Mouse (Mus musculus) MEL (cell line): ENCODE data around the gene Tcte2. TPM values are rescaled to one million over a fixed set of nuclear protein-coding genes. Genes with fewer than 3 reads are reported as not detected.

Experiments
- DNase-seq: peaks from one replicate; pipeline ENCODE4 v3.0.0; 2011; ENCODE audit warnings: low read depth, low spot score
- H3K27ac ChIP-seq: 2 replicates; pipeline ENCODE4 v1.5.1; 2012; ENCODE audit warnings: low read depth, mild to moderate bottlenecking, control low read depth, low read length, moderate library complexity; ENCODE audit not compliant: control insufficient read depth
- H3K27me3 ChIP-seq, 2 experiments: fragments of 150-350 bp in 1 of 2; sonication (generic) in 1 of 2; 2 replicates each; pipeline ENCODE4 v1.6.1; 2012; ENCODE audit warnings: low read length in 2 of 2, mild to moderate bottlenecking in 2 of 2, improper control_type of control experiment in 1 of 2, moderate library complexity in 1 of 2; ENCODE audit not compliant: insufficient read depth in 2 of 2, control insufficient read depth in 1 of 2
- H3K36me3 ChIP-seq, 2 experiments: 2 replicates each; pipeline ENCODE4 v1.6.1; 2012 to 2014; ENCODE audit warnings: low read length in 2 of 2, improper control_type of control experiment in 1 of 2, inconsistent platforms in 1 of 2, mild to moderate bottlenecking in 1 of 2; ENCODE audit not compliant: insufficient read depth in 2 of 2, control insufficient read depth in 1 of 2
- H3K4me1 ChIP-seq, 2 experiments: fragments of 150-350 bp in 1 of 2; sonication (generic) in 1 of 2; 2 replicates each; pipeline ENCODE4 v1.6.1; 2012; ENCODE audit warnings: low read length in 2 of 2, improper control_type of control experiment in 1 of 2, mild to moderate bottlenecking in 1 of 2; ENCODE audit not compliant: insufficient read depth in 2 of 2, control insufficient read depth in 1 of 2
- H3K4me3 ChIP-seq, 2 experiments: fragments of 150-350 bp in 1 of 2; sonication (generic) in 1 of 2; 2 replicates each; pipeline ENCODE4 v1.5.1; 2012; ENCODE audit warnings: low read depth in 2 of 2, low read length in 2 of 2, mild to moderate bottlenecking in 2 of 2, moderate library complexity in 2 of 2, control low read depth in 1 of 2, improper control_type of control experiment in 1 of 2; ENCODE audit not compliant: control insufficient read depth in 1 of 2, insufficient read depth in 1 of 2
- H3K79me2 ChIP-seq: 2 replicates; pipeline ENCODE4 v1.6.1; 2012; ENCODE audit warnings: mild to moderate bottlenecking, low read length, moderate library complexity; ENCODE audit not compliant: control insufficient read depth, poor library complexity, insufficient read depth
- H3K9ac ChIP-seq: 2 replicates; pipeline ENCODE4 v1.6.1; 2012; ENCODE audit warnings: low read depth, mild to moderate bottlenecking, control low read depth, low read length, moderate library complexity; ENCODE audit not compliant: control insufficient read depth, poor library complexity, severe bottlenecking
- H3K9me3 ChIP-seq: fragments of 150-350 bp; sonication (generic); replicated peaks from 2 replicates; pipeline ENCODE4 v1.6.1; 2012; ENCODE audit warnings: mild to moderate bottlenecking, low read length, improper control_type of control experiment, moderate library complexity; ENCODE audit not compliant: insufficient read depth
- BHLHE40 ChIP-seq: IDR thresholded peaks from 2 replicates; pipeline ENCODE4 v1.6.1; 2012; ENCODE audit warnings: low read depth, mild to moderate bottlenecking, inconsistent platforms, low read length, improper control_type of control experiment, borderline replicate concordance
- CHD1 ChIP-seq: IDR thresholded peaks from 2 replicates; pipeline ENCODE4 v1.6.1; 2012; ENCODE audit warnings: low read depth, mild to moderate bottlenecking, inconsistent platforms, low read length, improper control_type of control experiment
- CHD2 ChIP-seq: IDR thresholded peaks from 2 replicates; pipeline ENCODE4 v1.6.1; 2011; ENCODE audit warnings: low read length, improper control_type of control experiment
- CTCF ChIP-seq, 3 experiments: IDR thresholded peaks in 2 of 3; conservative IDR thresholded peaks in 1 of 3; 2 replicates each; pipeline ENCODE4 v1.5.1; 2011 to 2012; ENCODE audit warnings: low read length in 3 of 3, low read depth in 2 of 3, mild to moderate bottlenecking in 2 of 3, improper control_type of control experiment in 1 of 3, inconsistent platforms in 1 of 3, mixed read lengths in 1 of 3, moderate library complexity in 1 of 3; ENCODE audit not compliant: control insufficient read depth in 1 of 3, insufficient read depth in 1 of 3, poor library complexity in 1 of 3, severe bottlenecking in 1 of 3
- ELF1 ChIP-seq: IDR thresholded peaks from 2 replicates; pipeline ENCODE4 v1.6.1; 2014; ENCODE audit warnings: low read depth, mild to moderate bottlenecking, inconsistent platforms, low read length, improper control_type of control experiment, moderate library complexity
- GABPA ChIP-seq: IDR thresholded peaks from 2 replicates; pipeline ENCODE4 v1.6.1; 2012; ENCODE audit warnings: low read depth, mild to moderate bottlenecking, inconsistent platforms, low read length, improper control_type of control experiment, moderate library complexity
- HCFC1 ChIP-seq: IDR thresholded peaks from 2 replicates; pipeline ENCODE4 v1.6.1; 2012; ENCODE audit warnings: low read depth, mild to moderate bottlenecking, inconsistent platforms, low read length, improper control_type of control experiment, moderate library complexity
- JUND ChIP-seq: IDR thresholded peaks from 2 replicates; pipeline ENCODE4 v1.6.1; 2011; ENCODE audit warnings: low read depth, mild to moderate bottlenecking, improper control_type of control experiment, low read length
- KAT2A ChIP-seq: conservative IDR thresholded peaks from 2 replicates; pipeline ENCODE4 v1.6.1; 2012; ENCODE audit warnings: low read depth, low read length, improper control_type of control experiment, inconsistent platforms
- MAX ChIP-seq: IDR thresholded peaks from 2 replicates; pipeline ENCODE4 v1.6.1; 2011; ENCODE audit warnings: low read length, improper control_type of control experiment
- MAZ ChIP-seq: IDR thresholded peaks from 2 replicates; pipeline ENCODE4 v1.6.1; 2012; ENCODE audit warnings: low read depth, mild to moderate bottlenecking, inconsistent platforms, low read length, improper control_type of control experiment
- MEF2A ChIP-seq: IDR thresholded peaks from 2 replicates; pipeline ENCODE4 v1.6.1; 2014; ENCODE audit warnings: low read depth, mild to moderate bottlenecking, inconsistent platforms, low read length, improper control_type of control experiment; ENCODE audit not compliant: poor library complexity, insufficient replicate concordance, severe bottlenecking; ENCODE audit errors: extremely low read depth
- MXI1 ChIP-seq: IDR thresholded peaks from 2 replicates; pipeline ENCODE4 v1.6.1; 2011; ENCODE audit warnings: mild to moderate bottlenecking, low read depth, low read length, improper control_type of control experiment
- MYB ChIP-seq: IDR thresholded peaks from 2 replicates; pipeline ENCODE4 v1.6.1; 2011; ENCODE audit warnings: mild to moderate bottlenecking, low read depth, low read length, improper control_type of control experiment
- MYC ChIP-seq: IDR thresholded peaks from 2 replicates; pipeline ENCODE4 v1.6.1; 2011; ENCODE audit warnings: low read depth, mild to moderate bottlenecking, low read length, improper control_type of control experiment, moderate library complexity
- NELFE ChIP-seq: IDR thresholded peaks from 2 replicates; pipeline ENCODE4 v1.6.1; 2011; ENCODE audit warnings: low read depth, low read length, improper control_type of control experiment
- NRF1 ChIP-seq: IDR thresholded peaks from 2 replicates; pipeline ENCODE4 v1.6.1; 2014; ENCODE audit warnings: low read depth, mild to moderate bottlenecking, inconsistent platforms, low read length, improper control_type of control experiment, moderate library complexity; ENCODE audit not compliant: poor library complexity, insufficient read depth, severe bottlenecking
- POLR2AphosphoS2 ChIP-seq: IDR thresholded peaks from 2 replicates; pipeline ENCODE4 v1.6.1; 2011; ENCODE audit warnings: low read length, improper control_type of control experiment
- POLR2AphosphoS5 ChIP-seq: IDR thresholded peaks from 2 replicates; pipeline ENCODE4 v1.6.1; 2012; ENCODE audit warnings: low read depth, borderline replicate concordance, mild to moderate bottlenecking, inconsistent platforms, low read length, moderate library complexity, mixed read lengths
- RAD21 ChIP-seq: IDR thresholded peaks from 2 replicates; pipeline ENCODE4 v1.6.1; 2011; ENCODE audit warnings: mild to moderate bottlenecking, low read depth, low read length, improper control_type of control experiment
- RCOR1 ChIP-seq: IDR thresholded peaks from 2 replicates; pipeline ENCODE4 v1.6.1; 2012; ENCODE audit warnings: low read depth, mild to moderate bottlenecking, inconsistent platforms, low read length, improper control_type of control experiment
- SIN3A ChIP-seq: IDR thresholded peaks from 2 replicates; pipeline ENCODE4 v1.6.1; 2012; ENCODE audit warnings: low read length, improper control_type of control experiment, inconsistent platforms
- TAL1 ChIP-seq: IDR thresholded peaks from 2 replicates; pipeline ENCODE4 v1.6.1; 2012; ENCODE audit warnings: mild to moderate bottlenecking, inconsistent platforms, low read length, moderate library complexity, mixed read lengths
- TBP ChIP-seq: IDR thresholded peaks from 2 replicates; pipeline ENCODE4 v1.8.0; 2011; ENCODE audit warnings: low read depth, low read length, improper control_type of control experiment
- TCF12 ChIP-seq: IDR thresholded peaks from 2 replicates; pipeline ENCODE4 v1.6.1; 2014; ENCODE audit warnings: low read depth, mild to moderate bottlenecking, inconsistent platforms, low read length, improper control_type of control experiment, moderate library complexity
- UBTF ChIP-seq: IDR thresholded peaks from 2 replicates; pipeline ENCODE4 v1.6.1; 2012; ENCODE audit warnings: low read depth, mild to moderate bottlenecking, inconsistent platforms, low read length, improper control_type of control experiment, moderate library complexity, borderline replicate concordance; ENCODE audit not compliant: insufficient read depth
- USF2 ChIP-seq, 2 experiments: IDR thresholded peaks; 2 replicates each; pipeline ENCODE4 v1.6.1; 2011 to 2012; ENCODE audit warnings: improper control_type of control experiment in 2 of 2, low read length in 2 of 2, borderline replicate concordance in 1 of 2, inconsistent platforms in 1 of 2, low read depth in 1 of 2, mild to moderate bottlenecking in 1 of 2; ENCODE audit not compliant: insufficient read depth in 1 of 2
- ZC3H11A ChIP-seq: IDR thresholded peaks from 2 replicates; pipeline ENCODE4 v1.6.1; 2012; ENCODE audit warnings: low read depth, mild to moderate bottlenecking, inconsistent platforms, low read length, improper control_type of control experiment
- ZKSCAN1 ChIP-seq: IDR thresholded peaks from 2 replicates; pipeline ENCODE4 v1.6.1; 2012; ENCODE audit warnings: low read depth, mild to moderate bottlenecking, inconsistent platforms, low read length, improper control_type of control experiment, moderate library complexity
- ZMIZ1 ChIP-seq: IDR thresholded peaks from 2 replicates; pipeline ENCODE4 v1.6.1; 2012; ENCODE audit warnings: low read depth, mild to moderate bottlenecking, inconsistent platforms, low read length, improper control_type of control experiment, moderate library complexity
- ZNF384 ChIP-seq: IDR thresholded peaks from 2 replicates; pipeline ENCODE4 v1.6.1; 2012; ENCODE audit warnings: low read depth, mild to moderate bottlenecking, inconsistent platforms, low read length, improper control_type of control experiment
- polyA plus RNA-seq, 2 experiments: library from polyadenylated mRNA; stranded (reverse) in 1 of 2; unstranded in 1 of 2; fragments of >175 nt in 1 of 2; fragments of >200 nt in 1 of 2; gene quantifications; 2 replicates each; pipeline versions ENCODE4 v1.2.1 to v1.2.4; 2012; ENCODE audit warnings: low replicate concordance in 2 of 2, low read depth in 1 of 2; ENCODE audit not compliant: insufficient read length in 2 of 2, insufficient read depth in 1 of 2, missing spikeins in 1 of 2
- total RNA-seq: library from RNA; depleted of rRNA; stranded (reverse); fragments of 300-350 nt; gene quantifications from 2 replicates; pipeline ENCODE4 v1.2.3, GENCODE M21; 2012

The Tcte2 gene
- total and polyA plus RNA-seq, 3 experiments, result not detected

DNA sequence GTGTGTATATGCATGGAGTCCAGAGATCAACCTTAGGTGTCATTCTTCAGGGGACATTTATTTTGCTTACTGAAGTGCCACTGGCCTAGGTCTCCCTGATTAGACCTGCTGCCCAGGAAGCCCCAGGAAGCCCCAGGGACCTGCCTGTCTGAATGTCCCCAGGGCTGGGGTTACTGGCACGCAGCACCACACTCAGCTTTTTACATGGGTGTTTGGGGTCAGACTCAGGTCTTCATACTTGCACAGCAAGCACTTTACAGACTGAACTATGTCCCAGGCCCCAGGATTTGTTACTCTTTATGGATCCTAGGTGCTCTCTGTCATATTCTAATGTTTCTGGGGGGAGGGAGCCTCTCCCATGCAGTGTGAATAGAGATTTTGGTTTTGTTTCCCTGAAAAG lies 95.9 kb downstream of the Tcte2 start:
- Histone ChIP-seq H3K27me3 (no peaks in the 10 kb centered on the region; a peak in 1 of 4 replicates), H3K36me3 (no peaks in the 10 kb centered on the region), H3K4me1 (no peaks in the 10 kb centered on the region), H3K9ac (no peak overlapping the region), H3K9me3 (no peaks in the 10 kb centered on the region), H3K4me3 (no peak overlapping the region), H3K27ac (no peak overlapping the region), H3K79me2 (no peaks in the 10 kb centered on the region)
- no peak for TF ChIP-seq MYC
- no peak for TF ChIP-seq POLR2AphosphoS5
- TF ChIP-seq POLR2AphosphoS2, result no peak
- no peak for TF ChIP-seq ZC3H11A
- TF ChIP-seq BHLHE40, result no peak
- TF ChIP-seq TAL1, result no peak
- no peak for TF ChIP-seq UBTF
- TF ChIP-seq CHD1, result no peak
- TF ChIP-seq RAD21, result no peak
- no peak for TF ChIP-seq CHD2
- TF ChIP-seq RCOR1, result no peak
- no peak for TF ChIP-seq ELF1
- TF ChIP-seq HCFC1, result no peak
- no peak for TF ChIP-seq JUND
- TF ChIP-seq NRF1, result no peak
- TF ChIP-seq KAT2A, result no peak
- no peak for TF ChIP-seq GABPA
- DNase-seq, result no peak

DNA sequence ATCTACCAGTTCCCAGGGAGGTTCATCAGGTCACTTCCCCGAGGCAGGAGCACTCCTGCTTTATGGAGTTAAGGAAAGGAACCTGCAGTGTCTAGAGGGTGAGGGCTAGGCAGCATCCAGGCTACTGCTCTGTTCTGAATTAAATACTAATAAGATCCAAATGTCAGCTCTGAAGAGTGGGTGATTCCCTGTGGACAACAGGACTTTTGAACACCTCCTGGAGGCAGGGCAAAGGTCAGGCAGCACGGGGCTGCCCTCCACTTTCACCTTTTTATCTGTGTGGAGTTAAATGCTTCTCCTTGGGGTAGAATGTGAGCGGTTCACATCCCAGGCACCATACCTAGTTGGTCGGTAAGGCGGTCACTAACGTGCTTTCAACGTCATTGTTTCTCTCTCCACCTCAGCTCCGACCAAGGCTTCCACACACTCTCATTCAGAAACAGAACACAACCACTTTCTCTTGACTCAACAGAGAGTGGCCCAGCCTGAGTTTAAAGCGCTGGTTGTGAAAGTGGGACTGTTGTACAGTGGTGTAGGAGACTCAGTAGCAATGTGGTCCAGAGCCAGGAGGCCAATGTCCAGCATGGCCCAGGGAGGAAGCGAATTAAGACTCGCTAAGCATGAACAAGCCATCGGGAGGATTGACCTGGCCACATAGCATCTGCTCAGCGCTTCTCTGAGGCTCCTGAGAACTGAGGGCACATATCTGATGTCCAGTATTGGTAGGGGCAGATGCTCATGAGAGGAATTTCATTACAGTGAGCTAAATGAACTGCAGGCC lies 98.0 kb downstream of the Tcte2 start:
- DNase-seq, result no peak
- Histone ChIP-seq H3K79me2 (no peaks in the 10 kb centered on the region), H3K4me3 (no peak overlapping the region), H3K9ac (no peak overlapping the region), H3K4me1 (no peaks in the 10 kb centered on the region), H3K27me3 (no peaks in the 10 kb centered on the region; a peak in 1 of 4 replicates), H3K9me3 (no peaks in the 10 kb centered on the region), H3K27ac (no peak overlapping the region), H3K36me3 (no peaks in the 10 kb centered on the region)
- no peak for TF ChIP-seq ZKSCAN1
- no peak for TF ChIP-seq CHD2
- TF ChIP-seq MAX, result no peak
- no peak for TF ChIP-seq TBP
- no peak for TF ChIP-seq JUND
- TF ChIP-seq ZNF384, result no peak
- no peak for TF ChIP-seq ELF1
- no peak for TF ChIP-seq TCF12
- TF ChIP-seq NELFE, result no peak
- no peak for TF ChIP-seq CTCF (IDR thresholded peaks at IDR 0.05 in 2 of 3, conservative IDR thresholded peaks at IDR 0.05 in 1 of 3; ENCODE audit: control insufficient read depth in 1 of 3, insufficient read depth in 1 of 3, low read depth in 2 of 3, low read length in 3 of 3, poor library complexity in 1 of 3, severe bottlenecking in 1 of 3)
- no peak for TF ChIP-seq MEF2A
- TF ChIP-seq MXI1, result no peak
- TF ChIP-seq MAZ, result no peak
- no peak for TF ChIP-seq SIN3A
- TF ChIP-seq USF2 (IDR thresholded peaks at IDR 0.05; ENCODE audit: borderline replicate concordance in 1 of 2, insufficient read depth in 1 of 2, low read depth in 1 of 2, low read length in 2 of 2), result no peak
- no peak for TF ChIP-seq MYB
- no peak for TF ChIP-seq ZMIZ1
- TF ChIP-seq GABPA, result no peak
